In genomic region chr19:34984742-34985141, GRCm38 (mm10) we compare ENCODE assay signal across 18 mouse cellular contexts.
DNase-seq lines count a peak whose midpoint lies in the region; ATAC-seq and TF ChIP-seq lines count a peak whose summit lies in the region.
"Had no signal": no experiment of that assay in that cellular context is flagged by ENCODE, and none has a peak within 500 bp of the region (broad histone marks: within the 10 kb centered on the region; RNA-seq: fewer than 3 reads in every experiment).

No protein-coding gene starts in this region.

- no peak overlapping the region for H3K27ac ChIP-seq in forebrain, embryonic 14.5 days (ENCODE audit: low read depth, low read length)
- H3K27ac ChIP-seq in forebrain, embryonic 10.5 days: no peak overlapping the region
- no peak overlapping the region for H3K27ac ChIP-seq in midbrain, postnatal 0 days (ENCODE audit: low read depth, low read length)
- H3K27ac ChIP-seq in midbrain, embryonic 10.5 days (replicated peaks): no peak overlapping the region
- H3K27ac ChIP-seq in heart, embryonic 12.5 days (ENCODE audit: poor library complexity, severe bottlenecking): no peak overlapping the region
- H3K27ac ChIP-seq in kidney, embryonic 15.5 days: no peak overlapping the region
- H3K27ac ChIP-seq: embryonic facial prominence, embryonic 13.5 days; liver, embryonic 12.5 days; lung, embryonic 15.5 days had no signal

- no peaks in the 10 kb centered on the region for H3K4me1 ChIP-seq in forebrain, embryonic 14.5 days (ENCODE audit: control insufficient read depth, insufficient read depth, low read length)
- H3K4me1 ChIP-seq in forebrain, embryonic 10.5 days: no peaks in the 10 kb centered on the region
- no peaks in the 10 kb centered on the region for H3K4me1 ChIP-seq in midbrain, postnatal 0 days (ENCODE audit: insufficient read depth, low read length)
- no peaks in the 10 kb centered on the region for H3K4me1 ChIP-seq in midbrain, embryonic 10.5 days
- H3K4me1 ChIP-seq in heart, embryonic 12.5 days (replicated peaks): no peaks in the 10 kb centered on the region
- no peaks in the 10 kb centered on the region for H3K4me1 ChIP-seq in kidney, embryonic 15.5 days
- H3K4me1 ChIP-seq: embryonic facial prominence, embryonic 13.5 days; liver, embryonic 12.5 days; lung, embryonic 15.5 days had no signal

- TF ChIP-seq CTCF in midbrain, postnatal 0 days (IDR thresholded peaks at IDR 0.05): no peak

- H3K27me3 ChIP-seq in forebrain, embryonic 14.5 days (replicated peaks; ENCODE audit: control insufficient read depth, insufficient read depth, low read length): no peaks in the 10 kb centered on the region
- H3K27me3 ChIP-seq in forebrain, embryonic 10.5 days (ENCODE audit: poor library complexity, severe bottlenecking): no peaks in the 10 kb centered on the region
- no peaks in the 10 kb centered on the region for H3K27me3 ChIP-seq in midbrain, postnatal 0 days (ENCODE audit: insufficient read depth, low read length)
- H3K27me3 ChIP-seq in midbrain, embryonic 10.5 days (ENCODE audit: low read depth, poor library complexity, severe bottlenecking): no peaks in the 10 kb centered on the region
- H3K27me3 ChIP-seq in heart, embryonic 12.5 days (replicated peaks): no peaks in the 10 kb centered on the region
- no peaks in the 10 kb centered on the region for H3K27me3 ChIP-seq in kidney, embryonic 15.5 days
- H3K27me3 ChIP-seq: embryonic facial prominence, embryonic 13.5 days; liver, embryonic 12.5 days; lung, embryonic 15.5 days; Patski had no signal

- H3K4me3 ChIP-seq in forebrain, embryonic 14.5 days (ENCODE audit: low read depth, low read length): no peak overlapping the region
- no peak overlapping the region for H3K4me3 ChIP-seq in forebrain, embryonic 10.5 days
- no peak overlapping the region for H3K4me3 ChIP-seq in midbrain, postnatal 0 days (ENCODE audit: low read depth, low read length)
- no peak overlapping the region for H3K4me3 ChIP-seq in midbrain, embryonic 10.5 days
- H3K4me3 ChIP-seq in heart, embryonic 12.5 days: no peak overlapping the region
- no peak overlapping the region for H3K4me3 ChIP-seq in kidney, embryonic 15.5 days (replicated peaks)
- H3K4me3 ChIP-seq: embryonic facial prominence, embryonic 13.5 days; liver, embryonic 12.5 days; lung, embryonic 15.5 days; megakaryocyte, embryonic 14.5 days had no signal

- no peak overlapping the region for H3K9ac ChIP-seq in forebrain, embryonic 14.5 days (ENCODE audit: low read length)
- H3K9ac ChIP-seq in midbrain, postnatal 0 days (replicated peaks; ENCODE audit: low read length, poor library complexity, severe bottlenecking): no peak overlapping the region
- H3K9ac ChIP-seq in heart, embryonic 12.5 days: no peak overlapping the region
- no peak overlapping the region for H3K9ac ChIP-seq in kidney, embryonic 15.5 days
- H3K9ac ChIP-seq: embryonic facial prominence, embryonic 13.5 days; liver, embryonic 12.5 days; lung, embryonic 15.5 days had no signal

- H3K36me3 ChIP-seq in forebrain, embryonic 14.5 days (ENCODE audit: control insufficient read depth, insufficient read depth, low read length): no peaks in the 10 kb centered on the region
- no peaks in the 10 kb centered on the region for H3K36me3 ChIP-seq in forebrain, embryonic 10.5 days (replicated peaks)
- no peaks in the 10 kb centered on the region for H3K36me3 ChIP-seq in midbrain, postnatal 0 days (ENCODE audit: insufficient read depth, low read length)
- H3K36me3 ChIP-seq in midbrain, embryonic 10.5 days: no peaks in the 10 kb centered on the region
- H3K36me3 ChIP-seq in heart, embryonic 12.5 days: no peaks in the 10 kb centered on the region
- H3K36me3 ChIP-seq in kidney, embryonic 15.5 days: no peaks in the 10 kb centered on the region
- H3K36me3 ChIP-seq: embryonic facial prominence, embryonic 13.5 days; liver, embryonic 12.5 days; lung, embryonic 15.5 days had no signal

- no peak overlapping the region for H3K4me2 ChIP-seq in forebrain, embryonic 14.5 days (ENCODE audit: low read length)
- no peak overlapping the region for H3K4me2 ChIP-seq in midbrain, postnatal 0 days (ENCODE audit: low read depth, low read length, poor library complexity, severe bottlenecking)
- no peak overlapping the region for H3K4me2 ChIP-seq in heart, embryonic 12.5 days
- no peak overlapping the region for H3K4me2 ChIP-seq in kidney, embryonic 15.5 days
- H3K4me2 ChIP-seq: embryonic facial prominence, embryonic 13.5 days; liver, embryonic 12.5 days; lung, embryonic 15.5 days had no signal

- WGBS in forebrain, embryonic 14.5 days: 36% methylated on average over 2 of the region's 2 CpGs
- WGBS in forebrain, embryonic 10.5 days: 73% methylated on average over 2 of the region's 2 CpGs
- 66% methylated on average over 2 of the region's 2 CpGs for WGBS in midbrain, postnatal 0 days
- 74% methylated on average over 2 of the region's 2 CpGs for WGBS in midbrain, embryonic 10.5 days
- WGBS in heart, embryonic 12.5 days: 79% methylated on average over 2 of the region's 2 CpGs
- 83% methylated on average over 2 of the region's 2 CpGs for WGBS in kidney, embryonic 15.5 days

- peak; percentile 46 for DNase-seq in forebrain, embryonic 14.5 days (ENCODE audit: low spot score)
- no peak for DNase-seq in forebrain, embryonic 10.5 days (ENCODE audit: extremely low spot score, low spot score)
- DNase-seq in midbrain, postnatal 0 days (ENCODE audit: low spot score): peak; percentile 56
- no peak for DNase-seq in midbrain, embryonic 10.5 days (ENCODE audit: low spot score)
- DNase-seq in cerebellum, adult 9-10 months: peak; percentile 68
- DNase-seq: B cell, adult 2 months; heart, postnatal 14 days; kidney, postnatal 10 days; right cerebral cortex, postnatal 14 days; thymus, postnatal 4 days had no signal

- ATAC-seq in forebrain, embryonic 14.5 days: peak; percentile 54; the same call in 1 of the 2 replicates
- ATAC-seq in midbrain, postnatal 0 days (ENCODE audit: low FRiP score): no peak
- ATAC-seq in heart, embryonic 12.5 days (ENCODE audit: insufficient number of reproducible peaks, low FRiP score): no peak
- ATAC-seq in kidney, embryonic 15.5 days (replicated peaks; ENCODE audit: low FRiP score): no peak
- ATAC-seq: intestine, embryonic 16.5 days; liver, embryonic 12.5 days; Patski had no signal

- H3K9me3 ChIP-seq in forebrain, embryonic 14.5 days (replicated peaks; ENCODE audit: control insufficient read depth, low read length): no peaks in the 10 kb centered on the region
- H3K9me3 ChIP-seq in forebrain, embryonic 10.5 days: no peaks in the 10 kb centered on the region
- no peaks in the 10 kb centered on the region for H3K9me3 ChIP-seq in midbrain, postnatal 0 days (ENCODE audit: low read length)
- no peaks in the 10 kb centered on the region for H3K9me3 ChIP-seq in midbrain, embryonic 10.5 days (replicated peaks)
- no peaks in the 10 kb centered on the region for H3K9me3 ChIP-seq in heart, embryonic 12.5 days (replicated peaks)
- no peaks in the 10 kb centered on the region for H3K9me3 ChIP-seq in kidney, embryonic 15.5 days (replicated peaks)
- H3K9me3 ChIP-seq: embryonic facial prominence, embryonic 13.5 days; liver, embryonic 12.5 days; lung, embryonic 15.5 days; megakaryocyte, embryonic 14.5 days had no signal

Comparison
In these comparisons a context has a peak if more than half of its experiments do, and no peak if none do; other contexts are left out.
1. DNase-seq: peak in forebrain, embryonic 14.5 days (single experiment), midbrain, postnatal 0 days (single experiment) and cerebellum, adult 9-10 months (single experiment); none in forebrain, embryonic 10.5 days (single experiment) and midbrain, embryonic 10.5 days (single experiment).